Mouse (Mus musculus): ENCODE measurements at regions not wholly inside any gene's neighbourhood (a gene's known extent, or its start where the extent isn't known, plus 50 kb on each side); places are given as distances from the start of the nearest gene placed in this dataset.
"Not testable (repeated sequence)": the region's sequence is repeated elsewhere in the genome, so short reads cannot be mapped to it uniquely, and the experiment has no call there.

DNA sequence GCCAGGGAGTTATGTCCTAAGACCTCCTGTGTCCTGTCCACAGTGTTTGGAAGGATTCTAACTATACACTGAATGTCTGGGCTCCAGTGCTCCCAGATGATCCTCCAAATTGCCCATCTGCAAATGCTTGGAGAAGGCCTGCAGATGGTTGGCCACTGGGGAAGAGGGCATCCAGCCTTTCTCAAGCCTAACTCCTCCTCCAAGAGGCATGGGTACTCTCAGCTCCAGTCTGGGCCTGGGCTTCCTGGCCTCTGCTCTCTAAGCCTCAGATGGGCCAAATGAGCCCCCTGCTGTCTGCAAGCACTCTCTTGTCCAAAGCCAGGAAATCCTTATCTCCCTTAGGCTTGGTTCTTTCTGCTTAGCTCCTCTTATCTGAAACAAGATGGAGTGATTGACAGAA lies 290.8 kb downstream of the Dysf start:
- Histone ChIP-seq H3K36me3 (ENCODE audit: insufficient read depth, low read length) (no peaks in the 10 kb centered on the region), H3K9ac (replicated peaks; ENCODE audit: low read depth) (no peak overlapping the region), H3K27ac (ENCODE audit: low read length) (no peak overlapping the region), H3K27me3 (replicated peaks; ENCODE audit: insufficient read depth, low read length) (no peaks in the 10 kb centered on the region), H3K4me3 (ENCODE audit: low read depth, low read length) (no peak overlapping the region), H3K4me1 (ENCODE audit: insufficient read depth, low read depth, low read length) (no peaks in the 10 kb centered on the region), H3K9me3 (ENCODE audit: low read length) (no peaks in the 10 kb centered on the region), H3K4me2 (replicated peaks; ENCODE audit: low read depth, low read length) (no peak overlapping the region)
- no peak for TF ChIP-seq CTCF (IDR thresholded peaks at IDR 0.05)
- ATAC-seq (no peak), DNase-seq (ENCODE audit: low spot score) (no peak)

DNA sequence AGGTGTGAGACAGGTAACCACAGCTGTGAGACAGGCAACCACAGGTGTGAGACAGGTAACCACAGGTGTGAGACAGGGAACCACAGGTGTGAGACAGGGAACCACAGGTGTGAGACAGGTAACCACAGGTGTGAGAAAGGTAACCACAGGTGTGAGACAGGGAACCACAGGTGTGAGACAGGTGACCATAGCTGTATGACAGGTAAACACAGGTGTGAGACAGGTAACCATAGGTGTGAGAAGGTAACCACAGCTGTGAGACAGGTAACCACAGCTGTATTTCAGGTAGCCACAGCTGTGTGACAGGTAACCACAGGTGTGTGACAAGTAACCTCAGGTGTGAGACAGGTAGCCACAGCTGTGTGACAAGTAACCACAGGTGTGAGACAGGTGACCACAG lies 265.5 kb downstream of the Dysf start:
- not testable (repeated sequence) for DNase-seq (ENCODE audit: low spot score); H3K36me3 ChIP-seq (ENCODE audit: insufficient read depth, low read length); ATAC-seq; H3K4me1 ChIP-seq (ENCODE audit: insufficient read depth, low read depth, low read length); H3K4me3 ChIP-seq (ENCODE audit: low read depth, low read length); H3K27ac ChIP-seq (ENCODE audit: low read length); H3K9me3 ChIP-seq (ENCODE audit: low read length); H3K4me2 ChIP-seq (replicated peaks; ENCODE audit: low read depth, low read length); H3K27me3 ChIP-seq (replicated peaks; ENCODE audit: insufficient read depth, low read length); H3K9ac ChIP-seq (replicated peaks; ENCODE audit: low read depth)

DNA sequence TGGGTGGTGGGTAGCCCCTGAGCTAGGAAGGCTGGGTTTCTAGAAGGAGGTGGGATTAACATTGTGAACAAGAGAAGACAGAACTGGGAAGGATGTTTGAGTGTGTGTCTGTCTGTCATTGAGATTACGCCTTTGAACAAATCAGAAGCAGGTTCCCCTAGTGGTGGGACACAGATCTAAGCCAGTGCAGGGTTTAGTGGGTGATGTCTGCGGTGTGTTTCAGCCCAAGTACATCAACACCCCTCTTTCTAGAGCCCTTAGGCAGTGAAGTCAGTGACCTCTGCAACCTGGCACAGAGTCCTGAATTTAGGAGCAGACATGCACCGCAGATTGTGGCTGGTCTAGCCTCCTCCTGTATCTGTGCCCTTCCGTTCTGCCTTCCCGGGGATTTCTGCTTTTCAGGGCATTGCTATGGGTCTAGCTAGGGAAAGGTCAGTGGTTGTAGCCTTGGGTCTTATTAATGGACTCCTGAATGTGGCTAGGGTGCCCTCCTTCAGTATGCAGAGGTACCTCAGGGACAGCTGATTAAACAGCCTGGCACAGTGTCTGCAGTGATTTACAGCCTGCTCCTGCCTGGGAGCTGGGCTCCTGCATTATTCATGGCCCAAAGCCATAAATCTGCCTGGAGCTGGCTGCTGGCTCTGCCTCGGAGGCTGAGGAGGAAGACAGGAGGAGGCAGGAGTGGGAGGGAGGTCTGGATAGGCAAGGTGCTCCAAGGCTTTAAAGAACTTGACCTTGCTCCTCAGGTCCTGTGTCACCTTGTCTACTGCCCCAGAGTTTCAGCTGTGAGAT lies 264.3 kb downstream of the Dysf start:
- DNase-seq (ENCODE audit: low spot score) (no peak), ATAC-seq (no peak)
- H3K4me1 ChIP-seq (ENCODE audit: insufficient read depth, low read depth, low read length) = no peaks in the 10 kb centered on the region
- TF ChIP-seq CTCF (IDR thresholded peaks at IDR 0.05) (peak; percentile 15; the same call in 1 of the 2 replicates), EP300 (IDR thresholded peaks at IDR 0.05) (no peak)
- no peak overlapping the region for H3K4me2 ChIP-seq (replicated peaks; ENCODE audit: low read depth, low read length)
- H3K27me3 ChIP-seq (replicated peaks; ENCODE audit: insufficient read depth, low read length) = no peaks in the 10 kb centered on the region
- H3K9ac ChIP-seq (replicated peaks; ENCODE audit: low read depth) = no peak overlapping the region
- WGBS = 72% methylated on average over 6 of the region's 6 CpGs
- no peak overlapping the region for H3K27ac ChIP-seq (ENCODE audit: low read length)
- no peak overlapping the region for H3K4me3 ChIP-seq (ENCODE audit: low read depth, low read length)
- no peaks in the 10 kb centered on the region for H3K9me3 ChIP-seq (ENCODE audit: low read length)
- no peaks in the 10 kb centered on the region for H3K36me3 ChIP-seq (ENCODE audit: insufficient read depth, low read length)

DNA sequence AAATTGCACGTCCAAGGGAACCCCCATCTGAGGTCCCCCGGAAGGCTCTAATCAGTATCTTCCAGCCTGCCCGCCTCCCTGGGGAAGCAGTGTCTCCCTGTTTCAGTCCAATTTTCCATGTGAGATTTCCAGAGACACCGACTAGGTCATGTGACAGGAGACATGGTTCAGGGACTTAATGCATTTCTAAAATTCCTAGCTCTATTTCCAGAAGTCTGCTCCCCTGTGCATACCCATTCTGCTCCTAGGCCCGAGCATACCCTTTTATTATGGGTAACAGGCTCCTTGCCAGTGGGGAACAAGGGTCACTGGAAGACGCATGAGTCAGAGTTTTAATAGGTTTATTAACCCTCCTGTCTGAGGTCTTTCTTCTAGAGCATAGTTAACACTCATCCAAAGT lies 263.6 kb downstream of the Dysf start:
- H3K27ac ChIP-seq (ENCODE audit: low read length) = no peak overlapping the region
- WGBS = 78% methylated on average over 6 of the region's 6 CpGs
- H3K36me3 ChIP-seq (ENCODE audit: insufficient read depth, low read length) = no peaks in the 10 kb centered on the region
- H3K4me3 ChIP-seq (ENCODE audit: low read depth, low read length) = no peak overlapping the region
- H3K4me2 ChIP-seq (replicated peaks; ENCODE audit: low read depth, low read length) = no peak overlapping the region
- TF ChIP-seq EP300 (IDR thresholded peaks at IDR 0.05) = no peak
- TF ChIP-seq CTCF (IDR thresholded peaks at IDR 0.05) = no peak
- no peak for ATAC-seq
- no peaks in the 10 kb centered on the region for H3K9me3 ChIP-seq (ENCODE audit: low read length)
- H3K4me1 ChIP-seq (ENCODE audit: insufficient read depth, low read depth, low read length) = no peaks in the 10 kb centered on the region
- no peak overlapping the region for H3K9ac ChIP-seq (replicated peaks; ENCODE audit: low read depth)
- no peaks in the 10 kb centered on the region for H3K27me3 ChIP-seq (replicated peaks; ENCODE audit: insufficient read depth, low read length)
- no peak for DNase-seq (ENCODE audit: low spot score)

DNA sequence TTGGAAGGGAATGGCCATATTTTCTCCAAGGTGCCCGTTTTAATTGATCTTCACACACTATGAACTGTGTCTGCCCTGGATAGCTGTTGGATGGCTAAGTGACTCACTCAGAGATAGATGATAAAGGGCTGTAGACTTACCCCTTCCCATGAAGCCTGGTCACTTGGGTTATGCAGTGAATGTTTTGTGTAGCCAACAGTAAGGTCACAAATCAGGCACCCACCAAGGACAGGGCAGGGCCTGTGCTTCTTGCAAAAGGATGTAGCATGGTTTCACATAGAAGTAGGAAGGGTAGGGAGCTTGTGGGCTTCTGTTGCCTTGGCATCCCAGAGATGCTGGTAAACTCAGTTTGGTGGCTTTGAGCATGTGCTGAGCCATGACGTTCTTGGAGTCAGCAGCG lies 263.1 kb downstream of the Dysf start:
- DNase-seq (ENCODE audit: low spot score) (no peak), ATAC-seq (no peak)
- H3K27ac ChIP-seq (ENCODE audit: low read length) = no peak overlapping the region
- no peak overlapping the region for H3K4me3 ChIP-seq (ENCODE audit: low read depth, low read length)
- no peak for TF ChIP-seq CTCF (IDR thresholded peaks at IDR 0.05)
- TF ChIP-seq EP300 (IDR thresholded peaks at IDR 0.05) = no peak
- no peaks in the 10 kb centered on the region for H3K4me1 ChIP-seq (ENCODE audit: insufficient read depth, low read depth, low read length)
- H3K36me3 ChIP-seq (ENCODE audit: insufficient read depth, low read length) = no peaks in the 10 kb centered on the region
- no peaks in the 10 kb centered on the region for H3K9me3 ChIP-seq (ENCODE audit: low read length)
- H3K4me2 ChIP-seq (replicated peaks; ENCODE audit: low read depth, low read length) = no peak overlapping the region
- H3K9ac ChIP-seq (replicated peaks; ENCODE audit: low read depth) = no peak overlapping the region
- WGBS = 93% methylated on average over 3 of the region's 3 CpGs
- H3K27me3 ChIP-seq (replicated peaks; ENCODE audit: insufficient read depth, low read length) = no peaks in the 10 kb centered on the region

DNA sequence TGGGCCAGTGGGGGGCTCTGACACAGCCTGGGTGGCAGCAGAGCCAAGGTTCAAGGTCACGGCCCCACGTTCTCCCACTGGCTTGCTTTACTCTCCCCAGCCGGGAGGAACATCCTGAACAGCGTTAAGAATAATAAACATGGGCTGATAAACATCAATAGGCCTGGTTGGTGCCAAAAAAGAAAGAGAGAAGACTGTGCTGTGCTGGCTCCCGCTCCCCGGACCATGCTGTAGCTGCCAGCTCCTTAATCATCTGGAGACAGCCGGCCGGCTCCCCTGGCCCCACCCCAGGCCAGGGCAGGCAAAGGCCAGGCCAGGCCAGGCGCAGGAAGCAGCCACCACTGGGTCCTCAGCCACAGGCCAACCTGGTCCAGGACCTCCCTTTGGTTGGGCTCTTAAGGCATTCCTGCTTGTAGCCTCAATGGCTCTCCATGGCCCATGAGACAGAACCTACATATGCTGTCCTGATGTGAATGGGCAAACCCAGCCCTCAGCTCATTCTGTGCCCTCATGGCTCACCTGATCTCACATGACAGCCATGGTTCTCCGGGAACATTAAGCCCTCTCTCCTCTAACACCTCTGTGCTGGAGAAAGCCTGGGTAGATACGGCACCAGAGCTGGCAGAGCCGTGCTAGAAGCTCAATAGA lies 262.3 kb downstream of the Dysf start:
- ATAC-seq = peak; percentile 77
- H3K4me2 ChIP-seq (replicated peaks; ENCODE audit: low read depth, low read length) = no peak overlapping the region
- H3K27ac ChIP-seq (ENCODE audit: low read length) = no peak overlapping the region
- no peaks in the 10 kb centered on the region for H3K9me3 ChIP-seq (ENCODE audit: low read length)
- no peaks in the 10 kb centered on the region for H3K36me3 ChIP-seq (ENCODE audit: insufficient read depth, low read length)
- no peak overlapping the region for H3K4me3 ChIP-seq (ENCODE audit: low read depth, low read length)
- TF ChIP-seq EP300 (IDR thresholded peaks at IDR 0.05) (no peak), CTCF (IDR thresholded peaks at IDR 0.05) (no peak)
- no peak overlapping the region for H3K9ac ChIP-seq (replicated peaks; ENCODE audit: low read depth)
- DNase-seq (ENCODE audit: low spot score) = peak; percentile 45
- no peaks in the 10 kb centered on the region for H3K4me1 ChIP-seq (ENCODE audit: insufficient read depth, low read depth, low read length)
- H3K27me3 ChIP-seq (replicated peaks; ENCODE audit: insufficient read depth, low read length) = no peaks in the 10 kb centered on the region
- 33% methylated on average over 12 of the region's 12 CpGs for WGBS

Data from lung, postnatal 0 days (tissue).